Mouse (Mus musculus) kidney, postnatal 0 days (tissue): ENCODE measurements around the gene Afdn. TPM values are rescaled to one million over a fixed set of nuclear protein-coding genes. Genes with fewer than 3 reads are reported as not detected.

ENCODE experiments used
- ATAC-seq: fragments of 200-750 bp; cut with Nextera tagmentation; replicated peaks from 2 replicates; pipeline ENCODE4 v1.8.0; 2017; ENCODE audit warnings: low read depth, moderate number of reproducible peaks, moderate TSS enrichment, moderate library complexity; ENCODE audit not compliant: low FRiP score
- DNase-seq: peaks from one replicate; pipeline ENCODE4 v3.0.0-alpha.2; 2016; ENCODE audit warnings: low spot score
- H3K27ac ChIP-seq: fragments of 300-500 bp; sonication (generic); 2 replicates; pipeline ENCODE4 v1.5.1; 2014; ENCODE audit warnings: mild to moderate bottlenecking
- H3K27me3 ChIP-seq: fragments of 300-500 bp; sonication (generic); 2 replicates; pipeline ENCODE4 v1.6.1; 2014; ENCODE audit warnings: low read length, mixed read lengths; ENCODE audit not compliant: insufficient read depth
- H3K36me3 ChIP-seq: fragments of 300-500 bp; sonication (generic); 2 replicates; pipeline ENCODE4 v1.6.1; 2014; ENCODE audit warnings: low read length, mixed read lengths; ENCODE audit not compliant: insufficient read depth
- H3K4me1 ChIP-seq: fragments of 300-500 bp; sonication (generic); replicated peaks from 2 replicates; pipeline ENCODE4 v1.6.1; 2014; ENCODE audit warnings: antibody characterized with exemption, low read length, mixed read lengths; ENCODE audit not compliant: insufficient read depth
- H3K4me2 ChIP-seq: fragments of 300-500 bp; sonication (generic); 2 replicates; pipeline ENCODE4 v1.6.1; 2014; ENCODE audit warnings: mild to moderate bottlenecking, low read length, moderate library complexity, mixed read lengths
- H3K4me3 ChIP-seq: fragments of 300-500 bp; sonication (generic); replicated peaks from 2 replicates; pipeline ENCODE4 v1.5.1; 2014; ENCODE audit warnings: low read depth, low read length
- H3K9ac ChIP-seq: fragments of 300-500 bp; sonication (generic); 2 replicates; pipeline ENCODE4 v1.6.1; 2014; ENCODE audit warnings: low read depth, low read length
- H3K9me3 ChIP-seq: fragments of 300-500 bp; sonication (generic); replicated peaks from 2 replicates; pipeline ENCODE4 v1.6.1; 2016; ENCODE audit warnings: low read length, inconsistent platforms, mixed read lengths
- CTCF ChIP-seq: IDR thresholded peaks from 2 replicates; pipeline ENCODE4 v1.5.1; 2016; ENCODE audit warnings: antibody characterized with exemption, low read depth, mild to moderate bottlenecking, moderate library complexity
- WGBS: fragments of 180-500 bp; shearing (Covaris S2); extraction: QIAGEN DNeasy Blood & Tissue Kit; methylation state at CpG from one replicate; pipeline ENCODE4 v1.1.7; 2014; 5-methylcytosine and 5-hydroxymethylcytosine counted together
- polyA plus RNA-seq: library from polyadenylated mRNA; unstranded; fragments of >200 nt; fragmentation: Nextera tagmentation; extraction: Ambion mirVana; gene quantifications from 2 replicates; pipeline ENCODE4 v1.2.1, GENCODE M21; 2015

Gene Afdn
- polyA plus RNA-seq, 1 experiment from 2014 or later: 102 TPM

- no peaks in the 10 kb centered on the region for H3K27me3 ChIP-seq
- no peaks in the 10 kb centered on the region for H3K36me3 ChIP-seq
- H3K4me1 ChIP-seq: peaks cover 3% of the 10 kb centered on the region; the same call in 1 of the 2 replicates
- DNase-seq: no peak
- no peaks in the 10 kb centered on the region for H3K9me3 ChIP-seq
- no peak for ATAC-seq
- H3K9ac ChIP-seq: no peak overlapping the region
- no peak overlapping the region for H3K4me2 ChIP-seq
- no peak for TF ChIP-seq CTCF
- 90% methylated on average over 8 of the region's 8 CpGs for WGBS
- no peak overlapping the region for H3K4me3 ChIP-seq
- no peak overlapping the region for H3K27ac ChIP-seq
Measured at GRCm38 (mm10) chr17:13726832-13727355, 33.4 kb upstream of the Afdn start.

GRCm38 (mm10) chr17:13730980-13731726, 29.2 kb upstream of the Afdn start:
- TF ChIP-seq CTCF: no peak
- Histone ChIP-seq H3K27ac (no peak overlapping the region), H3K36me3 (no peaks in the 10 kb centered on the region), H3K4me3 (no peak overlapping the region), H3K4me2 (no peak overlapping the region), H3K9me3 (no peaks in the 10 kb centered on the region), H3K4me1 (peaks cover 5% of the 10 kb centered on the region; the same call in 1 of the 2 replicates), H3K27me3 (no peaks in the 10 kb centered on the region), H3K9ac (no peak overlapping the region)
- ATAC-seq (no peak), DNase-seq (no peak)
- WGBS: 86% methylated on average over 6 of the region's 6 CpGs

GRCm38 (mm10) chr17:13731727-13732112, 28.6 kb upstream of the Afdn start:
- H3K4me2 ChIP-seq: no peak overlapping the region
- H3K4me3 ChIP-seq: no peak overlapping the region
- no peak for TF ChIP-seq CTCF
- WGBS: 51% methylated on average over 4 of the region's 4 CpGs
- H3K27me3 ChIP-seq: no peaks in the 10 kb centered on the region
- no peaks in the 10 kb centered on the region for H3K9me3 ChIP-seq
- H3K36me3 ChIP-seq: no peaks in the 10 kb centered on the region
- no peak for DNase-seq
- no peak for ATAC-seq
- H3K27ac ChIP-seq: no peak overlapping the region
- H3K4me1 ChIP-seq: peaks cover 5% of the 10 kb centered on the region; the same call in 1 of the 2 replicates
- H3K9ac ChIP-seq: no peak overlapping the region

- no peaks in the 10 kb centered on the region for H3K9me3 ChIP-seq
- TF ChIP-seq CTCF: no peak
- 57% methylated on average over 8 of the region's 8 CpGs for WGBS
- no peak overlapping the region for H3K4me3 ChIP-seq
- H3K27ac ChIP-seq: no peak overlapping the region
- no peaks in the 10 kb centered on the region for H3K27me3 ChIP-seq
- DNase-seq (no peak), ATAC-seq (no peak)
- peaks cover 5% of the 10 kb centered on the region; the same call in 1 of the 2 replicates for H3K4me1 ChIP-seq
- no peak overlapping the region for H3K4me2 ChIP-seq
- no peaks in the 10 kb centered on the region for H3K36me3 ChIP-seq
- no peak overlapping the region for H3K9ac ChIP-seq
Measured at GRCm38 (mm10) chr17:13732685-13733084, 27.7 kb upstream of the Afdn start.

DNA sequence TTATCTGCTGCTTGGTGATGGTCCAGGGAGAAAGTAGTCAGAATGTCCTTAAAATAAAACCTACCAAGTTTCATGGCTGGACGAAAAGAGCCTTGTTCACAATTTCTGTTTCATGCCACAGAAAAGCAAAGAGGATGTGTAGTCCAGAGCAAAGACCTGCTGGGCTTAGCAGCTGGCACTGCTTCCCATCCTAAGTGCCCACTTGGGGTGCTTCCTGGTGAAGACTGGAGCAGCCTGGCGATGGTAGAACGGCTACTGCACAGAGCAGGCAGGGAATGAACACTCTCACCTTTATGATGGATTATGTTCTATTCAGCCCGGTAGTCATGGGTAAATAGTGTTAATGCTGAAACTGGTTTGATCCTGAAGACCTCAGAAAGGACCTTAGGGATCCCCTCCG, 26.4 kb upstream of the Afdn start:
- H3K9me3 ChIP-seq: no peaks in the 10 kb centered on the region
- H3K27ac ChIP-seq: no peak overlapping the region
- no peak overlapping the region for H3K4me3 ChIP-seq
- 82% methylated on average over 5 of the region's 5 CpGs for WGBS
- H3K36me3 ChIP-seq: no peaks in the 10 kb centered on the region
- H3K4me1 ChIP-seq: peaks cover 5% of the 10 kb centered on the region; the same call in 1 of the 2 replicates
- H3K27me3 ChIP-seq: no peaks in the 10 kb centered on the region
- no peak overlapping the region for H3K4me2 ChIP-seq
- ATAC-seq (no peak), DNase-seq (no peak)
- TF ChIP-seq CTCF: no peak
- no peak overlapping the region for H3K9ac ChIP-seq

DNA sequence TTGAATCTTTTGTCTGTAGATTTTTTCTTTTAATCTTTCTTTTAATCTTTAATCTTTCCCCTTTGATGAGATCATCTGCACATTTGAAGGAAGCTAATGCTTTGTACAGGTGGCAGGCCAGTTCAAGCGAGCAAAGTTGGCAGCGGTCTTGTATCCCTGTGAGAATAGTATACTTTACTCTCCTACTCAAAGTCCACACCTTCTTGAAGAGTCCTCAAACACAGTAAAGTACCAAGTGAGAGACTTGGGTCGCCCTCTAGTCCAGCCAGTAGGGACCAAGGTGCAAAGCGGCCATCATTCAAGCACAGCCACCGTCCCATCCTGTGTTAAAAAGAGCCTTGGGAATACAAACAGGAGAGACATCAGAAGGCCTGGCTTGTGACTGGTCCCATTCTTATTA, 25.3 kb upstream of the Afdn start:
- Histone ChIP-seq H3K9me3 (no peaks in the 10 kb centered on the region), H3K27ac (no peak overlapping the region), H3K4me2 (no peak overlapping the region), H3K9ac (no peak overlapping the region), H3K4me3 (no peak overlapping the region), H3K4me1 (peaks cover 5% of the 10 kb centered on the region; the same call in 1 of the 2 replicates), H3K27me3 (no peaks in the 10 kb centered on the region), H3K36me3 (no peaks in the 10 kb centered on the region)
- ATAC-seq (peak; percentile 87), DNase-seq (no peak)
- no peak for TF ChIP-seq CTCF
- 78% methylated on average over 5 of the region's 5 CpGs for WGBS
